Mouse (Mus musculus): ENCODE measurements at regions not wholly inside any gene's neighbourhood (a gene's known extent, or its start where the extent isn't known, plus 50 kb on each side); places are given as distances from the start of the nearest gene placed in this dataset.

- TF ChIP-seq CTCF (IDR thresholded peaks at IDR 0.05; ENCODE audit: borderline replicate concordance, control insufficient read depth, extremely low read depth, insufficient read depth, low read length, poor library complexity) (no peak), POLR2A (IDR thresholded peaks at IDR 0.05; ENCODE audit: control insufficient read depth, extremely low read depth, insufficient read depth, low read length, poor library complexity) (no peak)
These were observed 446.7 kb upstream of the Pkn2 start for GRCm38 (mm10) chr3:143328521-143328920.

All from thymus, adult 2 months (tissue).